Mouse (Mus musculus): ENCODE measurements around the gene Ptprm. TPM values are rescaled to one million over a fixed set of nuclear protein-coding genes. Genes with fewer than 3 reads are reported as not detected.

The Ptprm gene
- polyA plus RNA-seq, 1 experiment from 2014 or later: 16.1 TPM

- no peak overlapping the region for H3K4me2 ChIP-seq
- H3K27ac ChIP-seq (ENCODE audit: poor library complexity, severe bottlenecking): no peak overlapping the region
- no peaks in the 10 kb centered on the region for H3K27me3 ChIP-seq (replicated peaks)
- no peaks in the 10 kb centered on the region for H3K9me3 ChIP-seq (replicated peaks)
- H3K9ac ChIP-seq: no peak overlapping the region
- peaks cover 7% of the 10 kb centered on the region; the same call in 1 of the 2 replicates for H3K4me1 ChIP-seq (replicated peaks)
- ATAC-seq (ENCODE audit: insufficient number of reproducible peaks, low FRiP score): no peak
- H3K36me3 ChIP-seq: no peaks in the 10 kb centered on the region
- 85% methylated on average over 8 of the region's 8 CpGs for WGBS
- no peak overlapping the region for H3K4me3 ChIP-seq
These were observed 9.1 kb downstream of the Ptprm start for GRCm38 (mm10) chr17:67345157-67345556.

- H3K27ac ChIP-seq (ENCODE audit: poor library complexity, severe bottlenecking): no peak overlapping the region
- no peaks in the 10 kb centered on the region for H3K9me3 ChIP-seq (replicated peaks)
- ATAC-seq (ENCODE audit: insufficient number of reproducible peaks, low FRiP score): no peak
- peaks cover 7% of the 10 kb centered on the region; the same call in 1 of the 2 replicates for H3K4me1 ChIP-seq (replicated peaks)
- no peaks in the 10 kb centered on the region for H3K27me3 ChIP-seq (replicated peaks)
- 67% methylated on average over 2 of the region's 2 CpGs for WGBS
- H3K9ac ChIP-seq: no peak overlapping the region
- H3K4me2 ChIP-seq: no peak overlapping the region
- H3K4me3 ChIP-seq: no peak overlapping the region
- no peaks in the 10 kb centered on the region for H3K36me3 ChIP-seq
These were observed 10.8 kb downstream of the Ptprm start for GRCm38 (mm10) chr17:67343471-67343870.

GRCm38 (mm10) chr17:67343006-67343405 is 11.3 kb downstream of the Ptprm start:
- Histone ChIP-seq H3K27me3 (replicated peaks) (no peaks in the 10 kb centered on the region), H3K4me3 (no peak overlapping the region), H3K9ac (no peak overlapping the region), H3K4me1 (replicated peaks) (peaks cover 7% of the 10 kb centered on the region; the same call in 1 of the 2 replicates), H3K27ac (ENCODE audit: poor library complexity, severe bottlenecking) (no peak overlapping the region), H3K9me3 (replicated peaks) (no peaks in the 10 kb centered on the region), H3K36me3 (no peaks in the 10 kb centered on the region), H3K4me2 (no peak overlapping the region)
- WGBS: 47% methylated on average over 6 of the region's 6 CpGs
- no peak for ATAC-seq (ENCODE audit: insufficient number of reproducible peaks, low FRiP score)

GRCm38 (mm10) chr17:67340362-67340761 is 13.9 kb downstream of the Ptprm start:
- 80% methylated on average over 6 of the region's 6 CpGs for WGBS
- H3K9ac ChIP-seq: no peak overlapping the region
- H3K36me3 ChIP-seq: no peaks in the 10 kb centered on the region
- H3K4me2 ChIP-seq: no peak overlapping the region
- no peak overlapping the region for H3K4me3 ChIP-seq
- H3K27ac ChIP-seq (ENCODE audit: poor library complexity, severe bottlenecking): no peak overlapping the region
- no peaks in the 10 kb centered on the region for H3K4me1 ChIP-seq (replicated peaks)
- H3K9me3 ChIP-seq (replicated peaks): no peaks in the 10 kb centered on the region
- no peaks in the 10 kb centered on the region for H3K27me3 ChIP-seq (replicated peaks)
- ATAC-seq (ENCODE audit: insufficient number of reproducible peaks, low FRiP score): no peak

- ATAC-seq (ENCODE audit: insufficient number of reproducible peaks, low FRiP score): no peak
- WGBS: 86% methylated on average over 5 of the region's 5 CpGs
- H3K4me3 ChIP-seq: no peak overlapping the region
- no peak overlapping the region for H3K27ac ChIP-seq (ENCODE audit: poor library complexity, severe bottlenecking)
- no peaks in the 10 kb centered on the region for H3K36me3 ChIP-seq
- H3K4me1 ChIP-seq (replicated peaks): no peaks in the 10 kb centered on the region
- H3K4me2 ChIP-seq: no peak overlapping the region
- H3K9ac ChIP-seq: no peak overlapping the region
- no peaks in the 10 kb centered on the region for H3K9me3 ChIP-seq (replicated peaks)
- no peaks in the 10 kb centered on the region for H3K27me3 ChIP-seq (replicated peaks)
These were observed 14.7 kb downstream of the Ptprm start for GRCm38 (mm10) chr17:67339569-67339968.

GRCm38 (mm10) chr17:67334310-67334709 is 19.9 kb downstream of the Ptprm start:
- Histone ChIP-seq H3K9me3 (replicated peaks) (no peaks in the 10 kb centered on the region), H3K36me3 (no peaks in the 10 kb centered on the region), H3K27me3 (replicated peaks) (no peaks in the 10 kb centered on the region), H3K27ac (ENCODE audit: poor library complexity, severe bottlenecking) (no peak overlapping the region), H3K4me2 (no peak overlapping the region), H3K4me3 (no peak overlapping the region), H3K9ac (no peak overlapping the region), H3K4me1 (replicated peaks) (0 out of 2 replicates have a peak, but pooled peaks cover 3% of the 10 kb centered on the region)
- no peak for ATAC-seq (ENCODE audit: insufficient number of reproducible peaks, low FRiP score)
- WGBS: 75% methylated on average over 3 of the region's 3 CpGs

- WGBS: 59% methylated on average over 4 of the region's 4 CpGs
These were observed 24.8 kb downstream of the Ptprm start for GRCm38 (mm10) chr17:67329435-67329834.

GRCm38 (mm10) chr17:67324499-67324832 is 29.8 kb downstream of the Ptprm start:
- WGBS: 52% methylated on average over 1 of the region's 1 CpGs

More at GRCm38 (mm10) chr17:67329435-67329834, 24.8 kb downstream of the Ptprm start:
- H3K27me3 ChIP-seq (replicated peaks): no peaks in the 10 kb centered on the region
- H3K9ac ChIP-seq: no peak overlapping the region
- H3K27ac ChIP-seq (ENCODE audit: poor library complexity, severe bottlenecking): no peak overlapping the region
- H3K4me1 ChIP-seq (replicated peaks): peaks cover 9% of the 10 kb centered on the region
- H3K4me2 ChIP-seq: no peak overlapping the region
- ATAC-seq (ENCODE audit: insufficient number of reproducible peaks, low FRiP score): no peak
- H3K4me3 ChIP-seq: no peak overlapping the region
- H3K9me3 ChIP-seq (replicated peaks): no peaks in the 10 kb centered on the region
- H3K36me3 ChIP-seq: no peaks in the 10 kb centered on the region

GRCm38 (mm10) chr17:67323777-67324498 is 30.3 kb downstream of the Ptprm start:
- ATAC-seq (ENCODE audit: insufficient number of reproducible peaks, low FRiP score): no peak
- H3K36me3 ChIP-seq: no peaks in the 10 kb centered on the region
- H3K9me3 ChIP-seq (replicated peaks): no peaks in the 10 kb centered on the region
- peaks cover 13% of the 10 kb centered on the region for H3K4me1 ChIP-seq (replicated peaks)
- H3K4me3 ChIP-seq: no peak overlapping the region
- H3K9ac ChIP-seq: no peak overlapping the region
- H3K27ac ChIP-seq (ENCODE audit: poor library complexity, severe bottlenecking): no peak overlapping the region
- no peak overlapping the region for H3K4me2 ChIP-seq
- no peaks in the 10 kb centered on the region for H3K27me3 ChIP-seq (replicated peaks)
- 70% methylated on average over 11 of the region's 11 CpGs for WGBS

More at GRCm38 (mm10) chr17:67324499-67324832, 29.8 kb downstream of the Ptprm start:
- Histone ChIP-seq H3K4me2 (no peak overlapping the region), H3K27ac (ENCODE audit: poor library complexity, severe bottlenecking) (no peak overlapping the region), H3K9me3 (replicated peaks) (no peaks in the 10 kb centered on the region), H3K36me3 (no peaks in the 10 kb centered on the region), H3K4me1 (replicated peaks) (peaks cover 13% of the 10 kb centered on the region), H3K27me3 (replicated peaks) (no peaks in the 10 kb centered on the region), H3K4me3 (no peak overlapping the region), H3K9ac (no peak overlapping the region)
- ATAC-seq (ENCODE audit: insufficient number of reproducible peaks, low FRiP score): no peak

- no peaks in the 10 kb centered on the region for H3K9me3 ChIP-seq (replicated peaks)
- no peak for ATAC-seq (ENCODE audit: insufficient number of reproducible peaks, low FRiP score)
- H3K36me3 ChIP-seq: no peaks in the 10 kb centered on the region
- H3K4me3 ChIP-seq: no peak overlapping the region
- no peak overlapping the region for H3K9ac ChIP-seq
- no peak overlapping the region for H3K27ac ChIP-seq (ENCODE audit: poor library complexity, severe bottlenecking)
- H3K4me2 ChIP-seq: no peak overlapping the region
- WGBS: 58% methylated on average over 4 of the region's 4 CpGs
- H3K27me3 ChIP-seq (replicated peaks): no peaks in the 10 kb centered on the region
- peaks cover 26% of the 10 kb centered on the region for H3K4me1 ChIP-seq (replicated peaks)
These were observed 39.6 kb downstream of the Ptprm start for GRCm38 (mm10) chr17:67314491-67315205.

- 58% methylated on average over 3 of the region's 3 CpGs for WGBS
- H3K27me3 ChIP-seq (replicated peaks): no peaks in the 10 kb centered on the region
- no peak overlapping the region for H3K27ac ChIP-seq (ENCODE audit: poor library complexity, severe bottlenecking)
- H3K9me3 ChIP-seq (replicated peaks): no peaks in the 10 kb centered on the region
- no peak overlapping the region for H3K4me2 ChIP-seq
- H3K9ac ChIP-seq: no peak overlapping the region
- ATAC-seq (ENCODE audit: insufficient number of reproducible peaks, low FRiP score): no peak
- peaks cover 48% of the 10 kb centered on the region for H3K4me1 ChIP-seq (replicated peaks)
- H3K4me3 ChIP-seq: no peak overlapping the region
- H3K36me3 ChIP-seq: no peaks in the 10 kb centered on the region
These were observed 45.8 kb downstream of the Ptprm start for GRCm38 (mm10) chr17:67308421-67308820.
